Mouse (Mus musculus) embryo, embryonic 11 days (tissue): ENCODE measurements around the gene Scn1b.

Experiments
- DNase-seq: peaks from one replicate; pipeline ENCODE4 v3.0.0-alpha.2; 2015

Gene Scn1b

GRCm38 (mm10) chr7:31126851-31127724, at the start of gene Scn1b:
TSS of gene Scn1b (minus strand) at chr7:31127003.
- peak; percentile 63 for DNase-seq

GRCm38 (mm10) chr7:31175096-31175495, 48.3 kb upstream of the Scn1b start:
- DNase-seq = no peak

- no peak for DNase-seq
Observed at GRCm38 (mm10) chr7:31174466-31174865, 47.7 kb upstream of the Scn1b start.

GRCm38 (mm10) chr7:31172238-31172637, 45.4 kb upstream of the Scn1b start:
- DNase-seq = peak; percentile 56

- DNase-seq = no peak
Observed at GRCm38 (mm10) chr7:31170520-31170919, 43.7 kb upstream of the Scn1b start.

GRCm38 (mm10) chr7:31168412-31168811, 41.6 kb upstream of the Scn1b start:
- no peak for DNase-seq

GRCm38 (mm10) chr7:31164748-31165147, 37.9 kb upstream of the Scn1b start:
- no peak for DNase-seq

GRCm38 (mm10) chr7:31163666-31164577, 37.1 kb upstream of the Scn1b start:
- DNase-seq = no peak

- no peak for DNase-seq
Observed at GRCm38 (mm10) chr7:31162324-31162723, 35.5 kb upstream of the Scn1b start.

GRCm38 (mm10) chr7:31161831-31162230, 35.0 kb upstream of the Scn1b start:
- DNase-seq = no peak

GRCm38 (mm10) chr7:31161246-31161645, 34.4 kb upstream of the Scn1b start:
- no peak for DNase-seq

GRCm38 (mm10) chr7:31160763-31161162, 34.0 kb upstream of the Scn1b start:
- DNase-seq = no peak

GRCm38 (mm10) chr7:31156034-31156928, 29.5 kb upstream of the Scn1b start:
- DNase-seq = peak; percentile 33

GRCm38 (mm10) chr7:31155296-31156033, 28.7 kb upstream of the Scn1b start, which contains the start of gene Gramd1a:
TSS of gene Gramd1a (minus strand) at chr7:31155896.
- DNase-seq = peak; percentile 67

- DNase-seq = no peak
Observed at GRCm38 (mm10) chr7:31153536-31154320, 26.9 kb upstream of the Scn1b start.

- peak; percentile 69 for DNase-seq
Observed at GRCm38 (mm10) chr7:31151301-31152241, 24.8 kb upstream of the Scn1b start.

- DNase-seq = peak; percentile 93
Observed at GRCm38 (mm10) chr7:31150566-31151300, 23.9 kb upstream of the Scn1b start.

- peak; percentile 45 for DNase-seq
Observed at GRCm38 (mm10) chr7:31149751-31150565, 23.2 kb upstream of the Scn1b start.
